Mouse (Mus musculus) spleen, adult 2 months (tissue): ENCODE measurements around the gene Guca2b.

Experiments used
- CTCF ChIP-seq: fragments of 200-500 bp; IDR thresholded peaks from 2 replicates; pipeline ENCODE4 v1.5.1; 2011; ENCODE audit warnings: mild to moderate bottlenecking, inconsistent platforms; ENCODE audit not compliant: insufficient read depth, insufficient read length, insufficient replicate concordance; ENCODE audit errors: extremely low read depth
- POLR2A ChIP-seq: fragments of 200-500 bp; IDR thresholded peaks from 2 replicates; pipeline ENCODE4 v1.6.1; 2011; ENCODE audit warnings: low read depth, low read length, inconsistent platforms

GRCm38 (mm10) chr4:119663409-119664095 is 4.8 kb upstream of the Guca2b start:
- TF ChIP-seq POLR2A (no peak), CTCF (no peak)
